Mouse (Mus musculus) liver, embryonic 14.5 days (tissue): Measurements from ENCODE around the gene Pde4d.

Experiments
- CTCF ChIP-seq: IDR thresholded peaks from 2 replicates; pipeline ENCODE4 v1.5.1; 2016; ENCODE audit warnings: antibody characterized with exemption, low read depth, control low read depth
- EP300 ChIP-seq: IDR thresholded peaks from 2 replicates; pipeline ENCODE4 v1.6.1; 2016; ENCODE audit warnings: antibody characterized with exemption, low read depth

- TF ChIP-seq EP300 = no peak
- no peak for TF ChIP-seq CTCF
These were observed 181.5 kb downstream of the Pde4d start for GRCm38 (mm10) chr13:108631222-108631621.
